Comparison of ENCODE assay signal across 8 mouse cellular contexts in genomic region chr6:29348371-29348724, GRCm38 (mm10). TPM values are rescaled to one million over a fixed set of nuclear protein-coding genes. Genes with fewer than 3 reads are reported as not detected.
DNase-seq lines count a peak whose midpoint lies in the region; ATAC-seq and TF ChIP-seq lines count a peak whose summit lies in the region.

No protein-coding gene starts in this region.

- DNase-seq in gastrocnemius, adult 2 months, result no peak
- DNase-seq in gastrocnemius, postnatal 25 days, result no peak
- no peak for DNase-seq in thymus, adult 2 months
- DNase-seq in thymus, postnatal 10 days (ENCODE audit: low spot score in 2 of 2), result no peak
- DNase-seq in spleen, postnatal 14 days (ENCODE audit: low spot score in 2 of 2), result no peak
- no peak for DNase-seq in thymus, postnatal 25 days

- peak overlapping the region; percentile 49; the same call in 1 of the 2 replicates for H3K4me2 ChIP-seq in limb, embryonic 15.5 days
- peak overlapping the region; percentile 77 for H3K4me2 ChIP-seq in stomach, embryonic 16.5 days (ENCODE audit: low read depth, low read length)

- H3K36me3 ChIP-seq in thymus, adult 2 months (ENCODE audit: control insufficient read depth, insufficient read depth, low read length), result no peaks in the 10 kb centered on the region
- H3K36me3 ChIP-seq in limb, embryonic 15.5 days, result no peaks in the 10 kb centered on the region
- H3K36me3 ChIP-seq in stomach, embryonic 16.5 days (ENCODE audit: control insufficient read depth, insufficient read depth, low read length), result no peaks in the 10 kb centered on the region

- peak overlapping the region; percentile 98 for H3K9ac ChIP-seq in limb, embryonic 15.5 days
- H3K9ac ChIP-seq in stomach, embryonic 16.5 days (ENCODE audit: low read length), result peak overlapping the region; percentile 89

- TF ChIP-seq POLR2A in thymus, adult 2 months (IDR thresholded peaks at IDR 0.05; ENCODE audit: control insufficient read depth, extremely low read depth, insufficient read depth, low read length, poor library complexity), result no peak

- peak overlapping the region; percentile 96 for H3K27ac ChIP-seq in gastrocnemius, adult 2 months
- no peak overlapping the region for H3K27ac ChIP-seq in thymus, adult 2 months (ENCODE audit: control insufficient read depth, insufficient read depth, low read length)
- peak overlapping the region; percentile 91 for H3K27ac ChIP-seq in limb, embryonic 15.5 days
- H3K27ac ChIP-seq in stomach, embryonic 16.5 days (ENCODE audit: low read length), result peak overlapping the region; percentile 83

- intact Hi-C loops in gastrocnemius, adult 2 months (cut with DNase I), result loop anchor here (5.0 kb wide), 2 partner anchors 76 to 259 kb away; partner anchors contain the start of genes Hilpda and Tnpo3

- no peaks in the 10 kb centered on the region for H3K4me1 ChIP-seq in thymus, adult 2 months (replicated peaks; ENCODE audit: control insufficient read depth, insufficient read depth, low read length)
- H3K4me1 ChIP-seq in limb, embryonic 15.5 days, result peaks cover 25% of the 10 kb centered on the region
- peaks cover 14% of the 10 kb centered on the region for H3K4me1 ChIP-seq in stomach, embryonic 16.5 days (ENCODE audit: control insufficient read depth, insufficient read depth, low read length)

- TF ChIP-seq CTCF in gastrocnemius, adult 2 months (IDR thresholded peaks at IDR 0.05), result no peak
- no peak for TF ChIP-seq CTCF in thymus, adult 2 months (IDR thresholded peaks at IDR 0.05; ENCODE audit: borderline replicate concordance, control insufficient read depth, extremely low read depth, insufficient read depth, low read length, poor library complexity)

- H3K9me3 ChIP-seq in limb, embryonic 15.5 days, result no peaks in the 10 kb centered on the region
- H3K9me3 ChIP-seq in stomach, embryonic 16.5 days (replicated peaks; ENCODE audit: control insufficient read depth, low read length), result no peaks in the 10 kb centered on the region

- under 1% methylated on average over 15 of the region's 15 CpGs for WGBS in thymus, adult 2 months
- 0% methylated on average over 15 of the region's 15 CpGs for WGBS in limb, embryonic 15.5 days
- under 1% methylated on average over 15 of the region's 15 CpGs for WGBS in stomach, embryonic 16.5 days

- peak overlapping the region; percentile 80 for H3K4me3 ChIP-seq in gastrocnemius, adult 2 months
- peak overlapping the region; percentile 62 for H3K4me3 ChIP-seq in thymus, adult 2 months (ENCODE audit: control insufficient read depth, insufficient read depth, low read length)
- H3K4me3 ChIP-seq in limb, embryonic 15.5 days, result peak overlapping the region; percentile 86
- peak overlapping the region; percentile 83 for H3K4me3 ChIP-seq in stomach, embryonic 16.5 days (replicated peaks; ENCODE audit: low read length)

- H3K27me3 ChIP-seq in thymus, adult 2 months (ENCODE audit: control insufficient read depth, insufficient read depth, low read length), result no peaks in the 10 kb centered on the region
- H3K27me3 ChIP-seq in limb, embryonic 15.5 days, result no peaks in the 10 kb centered on the region
- H3K27me3 ChIP-seq in stomach, embryonic 16.5 days (ENCODE audit: control insufficient read depth, insufficient read depth, low read length), result no peaks in the 10 kb centered on the region

- ATAC-seq in limb, embryonic 15.5 days (ENCODE audit: insufficient number of reproducible peaks, low FRiP score, low TSS enrichment, low read depth), result no peak; the same call in 1 of the 2 replicates
- no peak for ATAC-seq in stomach, embryonic 16.5 days (ENCODE audit: insufficient read depth, low FRiP score)

RNA-seq across cellular contexts. Expression of gene Calu, which starts 0.5 kb away (rescaled TPM):
- total RNA-seq in gastrocnemius, adult 2 months (2021), result 100 to 1,000 TPM in 1 of 2 experiments, 10 to 100 TPM in 1; 73.7 to 104 TPM
- total RNA-seq in gastrocnemius, postnatal 25 days (2021), result 100 to 1,000 TPM in 1 of 2 experiments, 10 to 100 TPM in 1; 99.7 to 108 TPM
- 35.2 and 41.9 TPM in 2 replicates for polyA plus RNA-seq in thymus, adult 2 months (2012; rRNA removed)
- polyA plus RNA-seq in limb, embryonic 15.5 days (2015; fragmentation: Nextera tagmentation; extraction: Ambion mirVana), result 549 and 573 TPM in 2 replicates
- 391 and 420 TPM in 2 replicates for polyA plus RNA-seq in stomach, embryonic 16.5 days (2015; fragmentation: Nextera tagmentation; extraction: Ambion mirVana)

RNA-seq across cellular contexts. Expression of gene Fam71f1, which starts 29.4 kb away (rescaled TPM):
- not detected for total RNA-seq in gastrocnemius, adult 2 months (2021)
- total RNA-seq in gastrocnemius, postnatal 25 days (2021), result not detected
- not detected in 2 replicates for polyA plus RNA-seq in thymus, adult 2 months (2012; rRNA removed)
- not detected in 2 replicates for polyA plus RNA-seq in limb, embryonic 15.5 days (2015; fragmentation: Nextera tagmentation; extraction: Ambion mirVana)
- polyA plus RNA-seq in stomach, embryonic 16.5 days (2015; fragmentation: Nextera tagmentation; extraction: Ambion mirVana), result not detected in 2 replicates

RNA-seq across cellular contexts. Expression of gene Opn1sw, which starts 39.9 kb away (rescaled TPM):
- under 1 TPM; 0.17 to 0.18 TPM for total RNA-seq in gastrocnemius, adult 2 months (2021)
- under 1 TPM; 0.13 to 0.32 TPM for total RNA-seq in gastrocnemius, postnatal 25 days (2021)
- polyA plus RNA-seq in thymus, adult 2 months (2012; rRNA removed), result 0.04 TPM in 1 of 2 replicates, not detected in the other
- 1.1 and 1.3 TPM in 2 replicates for polyA plus RNA-seq in limb, embryonic 15.5 days (2015; fragmentation: Nextera tagmentation; extraction: Ambion mirVana)
- polyA plus RNA-seq in stomach, embryonic 16.5 days (2015; fragmentation: Nextera tagmentation; extraction: Ambion mirVana), result 0.86 and 1.1 TPM in 2 replicates

RNA-seq across cellular contexts. Expression of gene Ccdc136, which starts 47.8 kb away (rescaled TPM):
- 10 to 100 TPM in 1 of 2 experiments, 1 to 10 TPM in 1; 9.6 to 10.5 TPM for total RNA-seq in gastrocnemius, adult 2 months (2021)
- 10 to 100 TPM in 1 of 2 experiments, 1 to 10 TPM in 1; 8.0 to 14.1 TPM for total RNA-seq in gastrocnemius, postnatal 25 days (2021)
- 0.61 and 1.3 TPM in 2 replicates for polyA plus RNA-seq in thymus, adult 2 months (2012; rRNA removed)
- polyA plus RNA-seq in limb, embryonic 15.5 days (2015; fragmentation: Nextera tagmentation; extraction: Ambion mirVana), result 18.1 and 21.0 TPM in 2 replicates
- polyA plus RNA-seq in stomach, embryonic 16.5 days (2015; fragmentation: Nextera tagmentation; extraction: Ambion mirVana), result 14.4 and 15.4 TPM in 2 replicates
